Mouse (Mus musculus) kidney, adult 2 months (tissue): ENCODE data around the gene Abhd16a.

ENCODE experiments used
- CTCF ChIP-seq: fragments of 200-500 bp; conservative IDR thresholded peaks from 2 replicates; pipeline ENCODE4 v1.5.1; 2011; ENCODE audit warnings: low read depth, mild to moderate bottlenecking, control low read depth, low read length, moderate library complexity, mixed read lengths; ENCODE audit not compliant: insufficient read depth, insufficient read length
- POLR2A ChIP-seq: fragments of 200-500 bp; IDR thresholded peaks from one replicate; pipeline ENCODE4 v1.6.1; 2011; ENCODE audit warnings: low read depth, low read length, control low read depth

GRCm38 (mm10) chr17:35076507-35077176 lies 12.4 kb upstream of the Abhd16a start, which contains the start of gene Ly6g6e:
- no peak for TF ChIP-seq CTCF
- no peak for TF ChIP-seq POLR2A
